Mouse (Mus musculus) erythroblast, adult 5-6 weeks (primary cell): ENCODE data around the gene Avpr1a. TPM values are rescaled to one million over a fixed set of nuclear protein-coding genes. Genes with fewer than 3 reads are reported as not detected.

Experiments
- ATAC-seq: replicated peaks from 2 replicates; pipeline ENCODE4 v1.8.0; 2016; ENCODE audit warnings: moderate number of reproducible peaks, mild to moderate bottlenecking, moderate TSS enrichment, inconsistent platforms; ENCODE audit not compliant: poor library complexity, low FRiP score, severe bottlenecking
- total RNA-seq, 2 experiments: library from RNA; stranded (forward) in 1 of 2; stranded (reverse) in 1 of 2; fragments of 150-400 nt in 1 of 2; fragments of 200-764, 138-1000 nt in 1 of 2; gene quantifications; 2 replicates each; pipeline versions ENCODE4 v1.2.3 to v1.2.4; 2015 to 2017; ENCODE audit warnings: low replicate concordance in 2 of 2

Avpr1a gene
- total RNA-seq (2015; ENCODE audit: low replicate concordance) (not detected in 2 replicates), total RNA-seq (2017; ENCODE audit: low replicate concordance) (not detected in 2 replicates)

GRCm38 (mm10) chr10:122447861-122448716 lies at the start of gene Avpr1a:
Avpr1a (plus strand) TSS chr10:122448499.
- ATAC-seq, result no peak

- no peak for ATAC-seq
Measured at GRCm38 (mm10) chr10:122402270-122402669, 46.0 kb upstream of the Avpr1a start.

- no peak for ATAC-seq
Measured at GRCm38 (mm10) chr10:122406333-122406732, 42.0 kb upstream of the Avpr1a start.

- ATAC-seq, result no peak
Measured at GRCm38 (mm10) chr10:122408697-122409409, 39.4 kb upstream of the Avpr1a start.

GRCm38 (mm10) chr10:122410791-122411190 lies 37.5 kb upstream of the Avpr1a start:
- ATAC-seq, result no peak

- no peak for ATAC-seq
Measured at GRCm38 (mm10) chr10:122432690-122433089, 15.6 kb upstream of the Avpr1a start.

- ATAC-seq, result no peak
Measured at GRCm38 (mm10) chr10:122447275-122447674, 1.0 kb upstream of the Avpr1a start.

- ATAC-seq, result no peak
Measured at GRCm38 (mm10) chr10:122448717-122449611, 665 bp downstream of the Avpr1a start.

- ATAC-seq, result no peak
Measured at GRCm38 (mm10) chr10:122449856-122450255, 1.6 kb downstream of the Avpr1a start.

- no peak for ATAC-seq
Measured at GRCm38 (mm10) chr10:122453466-122453865, 5.2 kb downstream of the Avpr1a start.

- no peak for ATAC-seq
Measured at GRCm38 (mm10) chr10:122455793-122456192, 7.5 kb downstream of the Avpr1a start.

- no peak for ATAC-seq
Measured at GRCm38 (mm10) chr10:122476846-122477245, 28.5 kb downstream of the Avpr1a start.

- no peak for ATAC-seq
Measured at GRCm38 (mm10) chr10:122498551-122498950, 50.3 kb downstream of the Avpr1a start.

GRCm38 (mm10) chr10:122499306-122499705 lies 51.0 kb downstream of the Avpr1a start:
- no peak for ATAC-seq

Other genes with a start within 250 kb of the Avpr1a start
- gene Ppm1h, start 230.3 kb downstream of the Avpr1a start, total RNA-seq (2015; ENCODE audit: low replicate concordance), result 6.5 and 11.7 TPM in 2 replicates
- 5.0 and 11.7 TPM in 2 replicates for gene Ppm1h, start 230.3 kb downstream of the Avpr1a start, total RNA-seq (2017; ENCODE audit: low replicate concordance)